Mouse (Mus musculus): ENCODE results near the gene Cox17. TPM values are rescaled to one million over a fixed set of nuclear protein-coding genes. Genes with fewer than 3 reads are reported as not detected.

Gene Cox17
- polyA plus RNA-seq, 1 experiment from 2014 or later: 337 TPM

Other genes starting within 250 kb of the Cox17 start
- gene Nr1i2, start 52.2 kb upstream of the Cox17 start, polyA plus RNA-seq (2014; fragmentation: Nextera tagmentation; extraction: Ambion mirVana): not detected in 2 replicates
- 0.15 TPM in 1 of 2 replicates, not detected in the other for gene Maats1, start 4.8 kb upstream of the Cox17 start, polyA plus RNA-seq (2014; fragmentation: Nextera tagmentation; extraction: Ambion mirVana)
- gene Gm21987, start within 50 bp of the Cox17 start, polyA plus RNA-seq (2014; fragmentation: Nextera tagmentation; extraction: Ambion mirVana): 4.4 and 4.9 TPM in 2 replicates
- 364 and 390 TPM in 2 replicates for gene Popdc2, start 15.2 kb downstream of the Cox17 start, polyA plus RNA-seq (2014; fragmentation: Nextera tagmentation; extraction: Ambion mirVana)
- gene Pla1a, start 86.2 kb downstream of the Cox17 start, polyA plus RNA-seq (2014; fragmentation: Nextera tagmentation; extraction: Ambion mirVana): 1.3 and 1.8 TPM in 2 replicates
- gene Adprh, start 105.7 kb downstream of the Cox17 start, polyA plus RNA-seq (2014; fragmentation: Nextera tagmentation; extraction: Ambion mirVana): 78.7 and 90.5 TPM in 2 replicates
- gene Cd80, start 108.6 kb downstream of the Cox17 start, polyA plus RNA-seq (2014; fragmentation: Nextera tagmentation; extraction: Ambion mirVana): 0.38 and 0.73 TPM in 2 replicates
- gene Timmdc1, start 175.7 kb downstream of the Cox17 start, polyA plus RNA-seq (2014; fragmentation: Nextera tagmentation; extraction: Ambion mirVana): 34.4 and 35.8 TPM in 2 replicates
- gene Poglut1, start 203.3 kb downstream of the Cox17 start, polyA plus RNA-seq (2014; fragmentation: Nextera tagmentation; extraction: Ambion mirVana): 29.1 and 30.4 TPM in 2 replicates
- gene Tmem39a, start 211.7 kb downstream of the Cox17 start, polyA plus RNA-seq (2014; fragmentation: Nextera tagmentation; extraction: Ambion mirVana): 52.7 and 63.8 TPM in 2 replicates